Mouse (Mus musculus): ENCODE measurements around the gene Olfr1500.
"Not testable (repeated sequence)": the region's sequence is repeated elsewhere in the genome, so short reads cannot be mapped to it uniquely, and the experiment has no call there.

Gene Olfr1500

GRCm38 (mm10) chr19:13830388-13830787, at the start of gene Olfr1500:
Gene Olfr1500 (minus strand): TSS chr19:13830488.
- DNase-seq (ENCODE audit: low spot score) = no peak

DNA sequence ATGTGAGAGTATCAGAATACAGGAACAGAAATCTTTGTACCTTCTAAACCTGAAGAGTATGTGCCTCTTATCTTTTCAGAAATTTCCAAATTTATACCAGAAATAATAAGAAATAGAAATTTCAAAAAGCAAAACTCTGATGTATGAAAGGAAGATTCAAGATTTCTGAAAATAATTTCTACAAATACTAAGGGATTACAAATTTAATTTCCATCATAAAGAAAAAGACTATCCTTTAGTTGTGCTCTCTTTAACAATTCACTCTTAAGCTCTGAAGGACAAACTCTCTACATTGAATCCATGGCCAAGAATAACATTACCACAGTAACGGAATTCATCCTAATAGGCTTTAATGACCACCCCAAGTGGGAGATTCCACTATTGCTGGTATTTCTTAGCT, 31.2 kb upstream of the Olfr1500 start, which contains the start of gene Olfr1502:
Gene Olfr1502, plus strand, starts transcription at position 301 of the 400 bp plus-strand sequence.
- DNase-seq (ENCODE audit: low spot score) = no peak

DNA sequence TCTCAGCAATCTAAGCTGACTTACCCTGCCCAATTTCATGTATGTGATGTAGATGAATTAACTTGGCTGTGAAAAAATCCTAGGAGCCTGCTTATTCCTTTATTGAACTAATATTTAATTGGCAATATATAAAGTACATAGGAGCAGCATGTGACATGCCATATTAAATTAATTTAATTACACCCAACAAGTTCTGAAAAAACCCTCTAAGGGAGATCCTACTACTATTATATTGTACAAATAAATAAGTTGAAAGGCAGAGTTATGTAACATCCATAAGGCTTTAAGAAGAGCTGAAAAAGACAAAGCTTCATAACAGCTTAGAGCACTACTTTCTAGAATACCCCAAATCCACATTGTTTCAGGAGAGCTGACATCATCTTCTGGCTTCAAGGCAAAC, 20.3 kb upstream of the Olfr1500 start, which contains the start of gene Olfr1501:
Gene Olfr1501, minus strand, starts transcription at position 101 of the 400 bp plus-strand sequence.
- DNase-seq (ENCODE audit: low spot score) = not testable (repeated sequence)

GRCm38 (mm10) chr19:13828447-13828846, 1.8 kb downstream of the Olfr1500 start:
- DNase-seq (ENCODE audit: low spot score) = no peak

GRCm38 (mm10) chr19:13820847-13821246, 9.4 kb downstream of the Olfr1500 start:
- no peak for DNase-seq (ENCODE audit: low spot score)

DNA sequence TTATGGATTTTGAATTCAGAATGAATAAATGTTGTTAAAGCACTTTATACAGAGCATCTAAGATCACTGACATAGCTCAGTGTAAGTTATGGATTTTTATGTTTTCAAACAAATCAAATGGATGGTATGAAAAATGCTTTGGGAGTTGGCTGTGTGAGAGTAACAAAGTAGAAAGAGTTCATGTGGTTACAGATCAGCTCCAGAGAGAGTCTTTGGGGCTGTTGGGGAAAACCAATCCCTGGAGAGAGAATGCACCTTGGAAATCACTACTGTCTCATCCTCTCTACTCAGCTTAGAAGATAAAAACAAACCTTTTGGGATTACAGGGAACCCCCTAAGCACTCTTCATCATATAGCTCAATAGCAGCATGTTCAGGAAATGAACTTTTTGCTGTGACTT, 10.9 kb downstream of the Olfr1500 start, which contains the start of gene Olfr1499:
Gene Olfr1499, minus strand, starts transcription at position 101 of the 400 bp plus-strand sequence.
- DNase-seq (ENCODE audit: low spot score) = no peak

DNA sequence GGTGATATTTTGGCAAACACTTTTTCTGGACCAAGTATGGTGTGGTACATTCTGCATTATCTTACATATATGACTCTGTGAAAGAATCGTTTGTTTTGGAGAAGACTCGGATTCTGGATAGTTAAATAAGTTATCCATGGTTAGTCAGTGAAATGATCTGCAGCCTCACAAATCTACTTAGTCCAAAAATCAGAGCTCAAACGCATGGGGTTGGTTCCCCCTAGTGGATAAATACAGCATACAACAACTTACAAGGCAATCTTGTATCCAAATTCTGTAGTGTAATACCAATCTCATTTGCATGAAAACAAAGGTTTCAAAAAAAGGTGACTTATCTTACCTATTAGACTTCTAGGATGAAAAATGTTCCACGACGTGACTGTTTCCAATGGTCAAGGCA, 11.5 kb downstream of the Olfr1500 start:
- DNase-seq (ENCODE audit: low spot score) = no peak

DNA sequence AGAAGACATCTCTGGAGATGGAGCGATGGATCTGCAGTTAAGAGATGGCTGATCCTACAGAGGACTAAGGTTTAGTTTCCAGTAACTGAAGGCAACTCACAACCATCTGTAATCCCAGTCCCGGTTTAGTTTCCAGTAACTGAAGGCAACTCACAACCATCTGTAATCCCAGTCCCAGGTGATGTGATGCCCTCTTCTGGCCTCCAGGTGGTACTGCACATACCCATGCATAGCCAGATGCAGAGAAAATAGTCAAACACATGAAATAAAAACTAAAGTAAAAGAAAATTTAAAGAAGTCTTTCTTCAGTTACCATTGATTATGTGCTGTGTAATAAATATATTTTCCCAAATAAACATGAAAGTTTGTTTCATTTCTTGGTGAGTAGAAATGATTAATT, 17.5 kb downstream of the Olfr1500 start:
- no peak for DNase-seq (ENCODE audit: low spot score)

GRCm38 (mm10) chr19:13805486-13805885, 24.8 kb downstream of the Olfr1500 start:
- DNase-seq (ENCODE audit: low spot score) = not testable (repeated sequence)

DNA sequence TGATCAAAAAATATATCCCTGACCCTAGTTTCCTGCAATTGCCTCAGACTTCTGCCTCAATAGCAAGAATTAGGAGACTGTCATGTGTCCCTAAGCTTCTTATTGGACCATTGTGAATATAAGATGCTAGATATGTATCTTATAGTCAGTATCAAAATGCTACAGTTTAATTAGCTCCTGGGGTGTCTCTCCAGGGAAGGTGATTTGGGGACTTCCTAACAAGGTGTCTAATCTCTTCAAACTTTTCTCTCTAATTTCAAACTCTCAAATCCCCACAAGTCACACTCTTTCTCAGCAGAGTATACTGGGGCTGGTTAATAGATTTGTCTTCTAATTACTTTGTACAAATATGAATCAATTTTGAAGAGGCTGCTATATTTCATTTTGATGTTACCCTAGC, 32.2 kb downstream of the Olfr1500 start, which contains the start of gene Olfr1497:
Gene Olfr1497, minus strand, starts transcription at position 101 of the 400 bp plus-strand sequence.
- no peak for DNase-seq (ENCODE audit: low spot score)

DNA sequence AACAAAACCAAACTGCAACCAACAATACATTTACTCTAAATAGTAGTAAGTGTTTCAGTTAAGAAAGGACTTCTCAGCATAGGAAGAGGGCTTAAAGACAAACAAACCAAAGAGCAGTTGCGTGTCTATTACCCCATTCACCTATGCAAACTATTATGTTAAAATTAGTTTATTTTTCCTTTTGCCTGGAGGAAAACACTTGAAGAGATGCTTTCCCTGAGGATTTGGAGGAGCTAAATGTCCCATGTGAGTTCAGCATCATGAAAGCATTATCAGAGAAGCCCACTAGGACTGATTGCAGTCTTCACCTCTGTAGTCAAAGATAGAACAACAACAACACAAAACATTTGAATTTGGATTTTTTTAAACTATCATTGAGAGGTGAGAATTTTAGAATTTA, 52.7 kb downstream of the Olfr1500 start, which contains the start of gene Olfr1496:
Gene Olfr1496, plus strand, starts transcription at position 301 of the 400 bp plus-strand sequence.
- no peak for DNase-seq (ENCODE audit: low spot score)
